Mouse (Mus musculus): Measurements from ENCODE around the gene Slco2a1. TPM values are rescaled to one million over a fixed set of nuclear protein-coding genes. Genes with fewer than 3 reads are reported as not detected.
"Not testable (repeated sequence)": the region's sequence is repeated elsewhere in the genome, so short reads cannot be mapped to it uniquely, and the experiment has no call there.

Slco2a1 gene
- total and polyA plus RNA-seq, 2 experiments from 2014 or later: 4.2 to 6.6 TPM

- Histone ChIP-seq H3K4me1 (ENCODE audit: insufficient read depth) (peaks cover 5% of the 10 kb centered on the region; the same call in 1 of the 2 replicates), H3K9me3 (ENCODE audit: low read length) (no peaks in the 10 kb centered on the region), H3K9ac (no peak overlapping the region), H3K36me3 (ENCODE audit: insufficient read depth) (no peaks in the 10 kb centered on the region), H3K4me2 (ENCODE audit: low read depth) (no peak overlapping the region), H3K27ac (ENCODE audit: low read depth, low read length) (no peak overlapping the region), H3K4me3 (ENCODE audit: low read depth, low read length) (no peak overlapping the region), H3K27me3 (ENCODE audit: insufficient read depth, low read length) (no peaks in the 10 kb centered on the region)
- TF ChIP-seq CTCF (IDR thresholded peaks at IDR 0.05; ENCODE audit: low read depth): no peak
- ATAC-seq (no peak), DNase-seq (no peak)
- WGBS: 82% methylated on average over 16 of the region's 16 CpGs
These were observed 102.7 kb downstream of the Slco2a1 start for GRCm38 (mm10) chr9:103091039-103091883.

- Histone ChIP-seq H3K4me1 (ENCODE audit: insufficient read depth) (peaks cover 5% of the 10 kb centered on the region; the same call in 1 of the 2 replicates), H3K36me3 (ENCODE audit: insufficient read depth) (no peaks in the 10 kb centered on the region), H3K4me2 (ENCODE audit: low read depth) (peak overlapping the region; percentile 83), H3K27me3 (ENCODE audit: insufficient read depth, low read length) (no peaks in the 10 kb centered on the region), H3K9ac (peak overlapping the region; percentile 58), H3K27ac (ENCODE audit: low read depth, low read length) (no peak overlapping the region), H3K4me3 (ENCODE audit: low read depth, low read length) (peak overlapping the region; percentile 43), H3K9me3 (ENCODE audit: low read length) (no peaks in the 10 kb centered on the region)
- peak; percentile 99 for TF ChIP-seq CTCF (IDR thresholded peaks at IDR 0.05; ENCODE audit: low read depth)
- ATAC-seq (peak; percentile 92), DNase-seq (peak; percentile 89)
- under 1% methylated on average over 19 of the region's 19 CpGs for WGBS
These were observed 103.7 kb downstream of the Slco2a1 start for GRCm38 (mm10) chr9:103092248-103092647.

GRCm38 (mm10) chr9:103093681-103094080 lies 105.2 kb downstream of the Slco2a1 start:
- H3K9ac ChIP-seq: no peak overlapping the region
- WGBS: 75% methylated on average over 3 of the region's 3 CpGs
- peaks cover 5% of the 10 kb centered on the region; the same call in 1 of the 2 replicates for H3K4me1 ChIP-seq (ENCODE audit: insufficient read depth)
- H3K36me3 ChIP-seq (ENCODE audit: insufficient read depth): no peaks in the 10 kb centered on the region
- TF ChIP-seq CTCF (IDR thresholded peaks at IDR 0.05; ENCODE audit: low read depth): no peak
- no peak for DNase-seq
- H3K9me3 ChIP-seq (ENCODE audit: low read length): no peaks in the 10 kb centered on the region
- no peaks in the 10 kb centered on the region for H3K27me3 ChIP-seq (ENCODE audit: insufficient read depth, low read length)
- no peak overlapping the region for H3K4me3 ChIP-seq (ENCODE audit: low read depth, low read length)
- H3K4me2 ChIP-seq (ENCODE audit: low read depth): no peak overlapping the region
- no peak for ATAC-seq
- H3K27ac ChIP-seq (ENCODE audit: low read depth, low read length): no peak overlapping the region

- Histone ChIP-seq H3K4me3 (ENCODE audit: low read depth, low read length) (peak overlapping the region; percentile 38), H3K4me1 (ENCODE audit: insufficient read depth) (peaks cover 12% of the 10 kb centered on the region), H3K4me2 (ENCODE audit: low read depth) (peak overlapping the region; percentile 48), H3K27ac (ENCODE audit: low read depth, low read length) (peak overlapping the region; percentile 40; the same call in 1 of the 2 replicates)
- WGBS: 12% methylated on average over 7 of the region's 14 CpGs
- DNase-seq (peak; percentile 83), ATAC-seq (peak; percentile 50)
- H3K9ac ChIP-seq; H3K9me3 ChIP-seq (ENCODE audit: low read length); H3K36me3 ChIP-seq (ENCODE audit: insufficient read depth); H3K27me3 ChIP-seq (ENCODE audit: insufficient read depth, low read length): not testable (repeated sequence)
- TF ChIP-seq CTCF (IDR thresholded peaks at IDR 0.05; ENCODE audit: low read depth): peak; percentile 28
These were observed 119.9 kb downstream of the Slco2a1 start for GRCm38 (mm10) chr9:103108341-103108798.

- no peaks in the 10 kb centered on the region for H3K9me3 ChIP-seq (ENCODE audit: low read length)
- peak overlapping the region; percentile 41 for H3K4me3 ChIP-seq (ENCODE audit: low read depth, low read length)
- TF ChIP-seq CTCF (IDR thresholded peaks at IDR 0.05; ENCODE audit: low read depth): no peak
- H3K4me2 ChIP-seq (ENCODE audit: low read depth): peak overlapping the region; percentile 67
- H3K36me3 ChIP-seq (ENCODE audit: insufficient read depth): no peaks in the 10 kb centered on the region
- peak overlapping the region; percentile 44 for H3K9ac ChIP-seq
- H3K4me1 ChIP-seq (ENCODE audit: insufficient read depth): peaks cover 18% of the 10 kb centered on the region
- DNase-seq: peak; percentile 53
- ATAC-seq: no peak
- peaks cover 4% of the 10 kb centered on the region; the same call in 1 of the 2 replicates for H3K27me3 ChIP-seq (ENCODE audit: insufficient read depth, low read length)
- 31% methylated on average over 18 of the region's 18 CpGs for WGBS
- no peak overlapping the region for H3K27ac ChIP-seq (ENCODE audit: low read depth, low read length)
These were observed 120.6 kb downstream of the Slco2a1 start for GRCm38 (mm10) chr9:103108943-103109670.

- Histone ChIP-seq H3K36me3 (ENCODE audit: insufficient read depth) (no peaks in the 10 kb centered on the region), H3K4me2 (ENCODE audit: low read depth) (no peak overlapping the region), H3K4me3 (ENCODE audit: low read depth, low read length) (no peak overlapping the region), H3K9me3 (ENCODE audit: low read length) (no peaks in the 10 kb centered on the region), H3K4me1 (ENCODE audit: insufficient read depth) (peaks cover 19% of the 10 kb centered on the region), H3K27me3 (ENCODE audit: insufficient read depth, low read length) (peaks cover 4% of the 10 kb centered on the region; the same call in 1 of the 2 replicates), H3K27ac (ENCODE audit: low read depth, low read length) (no peak overlapping the region), H3K9ac (no peak overlapping the region)
- TF ChIP-seq CTCF (IDR thresholded peaks at IDR 0.05; ENCODE audit: low read depth): no peak
- no peak for ATAC-seq
- DNase-seq: no peak
- WGBS: 69% methylated on average over 2 of the region's 2 CpGs
These were observed 121.4 kb downstream of the Slco2a1 start for GRCm38 (mm10) chr9:103109911-103110310.
